Mouse (Mus musculus): ENCODE data around the gene Treh.

The Treh gene

DNA sequence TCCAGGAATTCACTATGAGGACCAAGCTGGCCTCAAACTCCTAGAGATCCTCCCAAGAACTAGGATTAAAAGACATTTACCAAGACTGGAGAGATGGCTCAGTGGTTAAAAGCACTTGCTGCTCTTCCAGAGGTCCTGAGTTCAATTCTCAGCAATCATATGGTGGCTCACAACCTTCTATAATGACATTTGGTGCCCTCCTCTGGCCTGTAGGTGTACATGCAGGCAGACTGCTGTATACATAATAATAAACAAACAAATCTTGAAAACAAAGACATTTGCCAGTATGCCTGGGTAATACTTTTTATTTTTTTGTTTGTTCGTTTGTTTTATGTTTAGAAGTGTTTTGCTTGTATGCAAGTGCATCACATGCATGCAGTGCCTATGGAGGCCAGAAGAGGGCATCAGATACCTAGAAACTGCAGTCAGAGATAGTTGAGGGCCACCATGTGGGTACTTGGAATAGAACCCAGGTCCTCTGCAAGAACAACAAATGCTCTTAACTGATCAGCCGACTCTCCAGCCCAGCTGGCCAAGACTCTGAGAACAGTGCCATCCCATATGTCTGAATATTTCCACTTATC lies 5.3 kb downstream of the Treh start:
- no peak for DNase-seq (ENCODE audit: low spot score)

DNA sequence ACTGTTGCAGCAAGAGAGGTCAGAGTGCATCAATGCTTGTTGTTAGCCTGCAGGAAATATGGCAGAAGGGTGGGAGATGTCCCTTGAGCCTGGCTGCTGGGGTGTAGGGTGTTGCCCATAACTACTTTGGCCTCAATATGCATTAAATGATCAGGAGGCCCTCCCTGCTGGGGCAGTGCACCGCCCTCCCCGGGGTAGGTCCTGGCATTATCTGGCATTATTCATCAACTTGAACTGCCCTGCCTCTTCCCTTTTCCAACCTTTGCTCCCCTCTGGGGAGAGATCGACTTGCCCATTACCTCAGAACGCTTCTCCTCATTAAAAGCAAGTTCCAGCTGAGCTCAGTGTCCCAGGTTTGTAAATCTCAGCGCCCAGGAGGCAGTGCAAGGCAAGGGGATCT lies 6.5 kb downstream of the Treh start:
- no peak for DNase-seq (ENCODE audit: low spot score)

DNA sequence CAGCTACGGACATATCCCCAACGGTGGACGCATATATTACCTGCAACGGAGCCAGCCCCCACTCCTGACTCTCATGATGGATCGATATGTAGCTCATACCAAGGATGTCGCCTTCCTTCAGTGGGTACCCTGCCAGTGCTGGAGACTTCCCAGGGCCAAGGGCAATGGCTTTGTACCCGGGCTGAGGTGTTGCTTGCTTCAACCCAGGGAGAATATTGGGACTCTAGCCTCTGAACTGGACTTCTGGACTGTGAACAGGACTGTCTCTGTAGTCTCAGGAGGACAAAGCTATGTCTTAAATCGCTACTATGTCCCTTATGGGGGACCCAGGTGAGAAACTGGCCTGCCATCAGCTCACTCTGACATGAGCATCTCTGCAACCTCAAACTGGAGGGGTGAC lies 10.0 kb downstream of the Treh start:
- DNase-seq (ENCODE audit: low spot score) = no peak

DNA sequence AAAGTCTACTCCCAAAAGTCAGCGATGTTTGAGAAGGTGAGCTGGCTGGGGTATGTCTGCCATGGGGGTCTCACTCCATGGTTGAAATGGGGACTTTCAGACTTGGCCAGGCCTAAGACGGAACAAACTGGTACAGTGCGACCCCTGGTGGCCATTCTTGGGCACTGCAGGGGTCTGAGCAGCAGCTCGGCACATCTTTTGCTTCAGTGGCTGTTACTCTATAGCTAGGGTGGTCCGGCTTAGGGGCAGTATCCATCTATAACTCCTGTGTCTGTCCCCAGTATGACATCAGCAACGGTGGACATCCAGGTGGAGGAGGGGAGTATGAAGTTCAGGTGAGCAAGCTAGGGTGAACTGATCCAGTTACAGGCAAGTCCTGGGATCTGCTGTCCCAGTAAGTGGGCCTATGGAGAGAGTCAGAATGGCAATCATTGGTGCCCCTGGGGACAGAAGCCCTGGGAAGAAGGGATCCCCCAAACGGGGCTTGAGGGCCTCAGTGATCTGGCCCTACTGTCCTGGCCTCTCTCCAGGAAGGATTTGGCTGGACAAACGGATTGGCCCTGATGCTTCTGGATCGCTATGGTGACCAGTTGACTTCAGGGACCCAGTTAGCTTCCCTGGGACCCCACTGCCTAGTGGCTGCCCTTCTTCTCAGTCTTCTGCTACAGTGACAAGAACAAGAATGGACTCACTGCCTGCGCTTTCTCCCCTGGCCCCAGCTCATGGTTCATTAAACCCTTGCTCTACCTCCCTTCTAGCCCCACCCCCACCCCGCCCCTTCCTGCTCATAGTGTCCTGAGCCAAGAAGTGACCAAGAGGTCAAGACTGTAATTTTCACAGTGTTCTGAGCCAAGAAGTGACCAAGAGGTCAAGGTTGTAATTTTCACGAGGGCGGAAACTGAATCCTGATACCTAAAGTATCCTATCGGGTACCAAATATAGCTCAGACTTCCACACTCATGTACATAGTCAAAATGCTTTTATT lies 12.6 kb downstream of the Treh start:
- DNase-seq (ENCODE audit: low spot score) = peak; percentile 53

DNA sequence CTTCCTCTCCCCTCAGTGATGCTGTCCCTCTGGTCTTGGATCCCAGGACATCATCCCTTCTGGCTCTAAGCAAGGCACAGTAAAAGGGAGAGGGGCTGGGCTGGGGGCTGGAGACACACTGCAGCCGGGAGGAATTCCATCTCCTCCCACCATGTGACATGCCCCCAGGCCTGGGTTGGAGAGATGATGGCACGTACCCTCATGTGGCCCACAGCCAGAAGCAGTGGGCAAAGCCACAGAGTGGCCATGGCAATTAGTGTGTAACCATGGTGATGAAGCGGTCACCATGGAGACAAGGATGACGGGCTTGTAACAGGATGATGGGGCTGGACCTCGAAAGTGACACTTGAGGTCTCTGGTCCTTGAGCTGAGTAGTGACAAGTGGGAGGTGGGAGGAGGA lies 13.6 kb downstream of the Treh start:
- no peak for DNase-seq (ENCODE audit: low spot score)

DNA sequence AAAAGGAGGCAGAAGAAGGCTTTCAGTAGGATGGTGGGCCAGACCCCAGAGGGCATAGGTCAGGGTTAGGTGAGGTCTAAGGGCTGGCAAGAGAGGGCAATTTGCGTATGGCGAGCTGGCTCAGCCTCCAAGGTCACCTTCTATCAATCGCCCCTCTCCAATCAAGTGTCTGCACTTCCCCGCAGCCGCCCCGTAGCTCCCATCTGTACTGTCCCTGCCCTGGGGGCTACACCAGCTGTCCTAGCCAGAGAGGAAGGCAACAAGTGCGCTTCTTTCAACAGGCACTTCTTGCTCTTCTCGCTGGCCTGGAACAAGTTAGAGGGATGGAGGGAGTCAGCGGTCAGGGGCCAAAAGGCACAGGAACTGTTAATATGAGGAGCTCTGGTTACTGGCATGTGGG lies 15.0 kb downstream of the Treh start:
- no peak for DNase-seq (ENCODE audit: low spot score)

DNA sequence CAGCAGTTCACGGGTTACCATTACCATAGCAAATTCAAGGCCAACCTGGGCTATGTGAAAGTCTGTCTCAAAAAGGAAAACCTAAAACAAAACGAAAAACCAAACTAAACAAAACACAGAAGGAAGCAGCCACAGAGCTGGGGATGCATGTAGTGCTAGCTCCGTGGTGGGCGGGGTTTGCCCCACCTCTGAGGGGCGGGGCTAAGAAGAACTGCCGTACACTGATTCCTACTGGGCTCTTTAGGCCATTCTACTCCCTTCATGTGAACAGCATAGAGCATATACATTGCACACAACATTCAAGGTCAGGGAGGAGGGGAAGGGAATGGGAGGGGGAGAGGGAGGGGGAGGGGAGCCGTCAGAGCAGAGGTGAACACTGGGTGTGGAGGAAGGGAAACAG lies 17.6 kb downstream of the Treh start:
- no peak for DNase-seq (ENCODE audit: low spot score)

DNA sequence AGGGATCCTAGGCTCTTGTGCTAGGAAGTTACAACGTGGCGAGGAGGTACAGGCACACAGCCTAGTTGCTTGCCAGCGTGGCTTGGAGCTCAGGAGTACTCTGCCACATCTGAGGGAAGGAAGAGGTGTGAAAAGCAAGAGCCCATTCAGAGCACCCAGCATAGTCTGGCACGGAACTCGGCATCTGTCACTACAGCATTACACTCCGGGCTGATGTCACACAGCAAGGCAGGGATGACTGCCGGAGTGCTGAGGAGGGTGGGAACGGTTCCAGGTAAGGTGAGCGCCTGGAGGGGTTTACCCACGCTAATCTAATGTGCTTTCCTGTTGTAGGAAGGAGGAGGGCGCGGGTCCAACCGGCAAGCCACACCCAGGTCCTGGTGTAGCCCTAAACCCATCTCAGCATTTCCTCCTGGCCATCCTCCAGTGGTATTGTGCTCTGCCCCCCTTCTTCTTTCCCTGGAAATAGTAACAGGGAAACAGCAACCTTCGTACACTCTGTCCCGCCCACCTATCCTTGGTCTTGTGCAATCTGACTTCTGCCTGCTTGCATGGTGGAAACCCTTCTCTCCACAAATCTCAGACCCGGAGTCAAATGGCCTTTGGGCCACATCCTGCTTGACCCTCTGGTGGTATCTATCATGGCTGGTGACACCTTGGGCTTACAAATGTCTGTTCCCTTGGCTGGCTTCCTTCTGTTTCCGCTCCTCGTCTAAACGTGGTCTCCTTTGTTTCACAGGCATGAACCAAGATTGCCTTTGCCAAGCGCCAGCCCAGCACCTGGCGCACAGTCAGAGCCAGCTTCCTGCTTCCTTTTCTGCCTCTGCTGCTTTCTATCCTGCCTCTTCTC lies 18.9 kb downstream of the Treh start:
- DNase-seq (ENCODE audit: low spot score) = no peak

DNA sequence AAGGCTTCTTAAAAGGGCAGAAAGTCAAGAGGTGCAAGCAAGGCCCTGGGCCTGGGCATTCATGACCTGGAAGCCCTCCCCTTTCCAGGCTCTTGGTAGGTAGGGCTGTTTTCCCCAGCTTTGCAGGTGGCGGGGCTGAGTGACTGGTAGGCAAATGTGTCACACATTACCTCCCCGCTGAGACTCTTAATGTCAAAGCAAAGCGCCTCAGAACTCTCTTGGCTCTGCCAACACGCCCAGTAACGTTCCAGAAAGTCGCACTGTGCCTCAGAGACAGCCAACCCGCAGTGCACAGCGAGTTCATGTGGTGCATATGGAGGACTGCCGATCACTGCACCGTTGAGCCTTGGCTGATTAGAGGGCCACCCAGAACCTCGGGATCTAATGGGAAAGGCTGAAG lies 20.0 kb downstream of the Treh start:
- DNase-seq (ENCODE audit: low spot score) = no peak

DNA sequence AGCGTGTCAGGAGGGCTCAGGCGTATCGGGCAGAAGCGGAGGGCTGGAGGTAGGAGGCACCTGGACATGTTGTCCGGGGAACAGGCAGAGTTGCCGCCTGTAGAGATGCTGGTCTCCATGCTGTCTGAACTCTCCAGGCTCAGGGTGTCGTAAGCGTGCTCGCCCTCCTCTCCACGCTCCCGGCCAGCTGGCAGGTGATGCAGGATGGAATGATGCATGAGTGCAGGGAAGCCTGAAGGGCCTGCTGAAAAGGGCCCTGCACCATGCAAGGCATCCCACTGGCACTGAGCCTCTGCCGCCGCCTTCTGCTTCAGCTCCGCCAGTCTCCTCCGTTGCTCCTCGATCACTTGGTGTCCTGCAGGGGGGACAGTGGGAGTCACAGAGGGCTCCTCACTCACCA lies 24.8 kb downstream of the Treh start:
- no peak for DNase-seq (ENCODE audit: low spot score)

DNA sequence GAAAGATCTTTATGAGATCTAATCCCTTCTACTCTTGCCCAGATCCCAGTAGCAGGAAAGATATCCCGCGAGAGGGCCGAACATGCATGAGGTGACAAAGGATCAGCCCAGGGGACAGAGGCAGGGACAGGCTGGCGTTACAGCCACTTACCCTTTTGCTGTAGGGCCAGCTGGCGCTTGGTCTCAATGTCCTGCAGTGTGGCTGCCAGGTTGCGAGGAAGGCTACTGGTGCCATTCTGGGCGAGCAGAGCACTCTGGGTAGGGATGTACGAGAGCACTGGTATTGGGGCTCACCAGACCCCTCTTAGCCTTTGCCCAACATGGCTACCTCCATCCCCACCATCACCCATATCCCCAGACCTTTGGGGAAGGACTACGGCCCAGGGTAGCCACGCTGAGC lies 26.2 kb downstream of the Treh start:
- DNase-seq (ENCODE audit: low spot score) = no peak

DNA sequence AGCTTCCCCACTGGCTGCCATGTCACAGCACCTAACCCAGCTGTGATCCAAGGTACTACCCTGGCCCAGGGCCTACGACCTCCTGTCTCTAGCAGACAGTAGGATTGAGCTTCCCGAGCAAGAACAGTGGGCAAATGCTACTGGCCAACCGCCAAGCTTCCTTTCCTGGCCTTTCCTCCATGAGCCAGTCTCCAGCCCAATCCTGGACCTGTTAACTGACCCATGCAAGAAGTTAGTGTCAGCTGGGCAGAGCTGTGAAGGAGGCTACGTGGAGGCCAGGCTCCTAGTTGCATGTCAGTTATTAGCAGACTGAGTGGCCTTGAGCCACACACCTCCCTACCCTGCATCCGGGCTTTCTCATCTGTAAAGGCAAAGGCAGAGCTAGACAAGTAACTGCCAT lies 26.7 kb downstream of the Treh start:
- no peak for DNase-seq (ENCODE audit: low spot score)

DNA sequence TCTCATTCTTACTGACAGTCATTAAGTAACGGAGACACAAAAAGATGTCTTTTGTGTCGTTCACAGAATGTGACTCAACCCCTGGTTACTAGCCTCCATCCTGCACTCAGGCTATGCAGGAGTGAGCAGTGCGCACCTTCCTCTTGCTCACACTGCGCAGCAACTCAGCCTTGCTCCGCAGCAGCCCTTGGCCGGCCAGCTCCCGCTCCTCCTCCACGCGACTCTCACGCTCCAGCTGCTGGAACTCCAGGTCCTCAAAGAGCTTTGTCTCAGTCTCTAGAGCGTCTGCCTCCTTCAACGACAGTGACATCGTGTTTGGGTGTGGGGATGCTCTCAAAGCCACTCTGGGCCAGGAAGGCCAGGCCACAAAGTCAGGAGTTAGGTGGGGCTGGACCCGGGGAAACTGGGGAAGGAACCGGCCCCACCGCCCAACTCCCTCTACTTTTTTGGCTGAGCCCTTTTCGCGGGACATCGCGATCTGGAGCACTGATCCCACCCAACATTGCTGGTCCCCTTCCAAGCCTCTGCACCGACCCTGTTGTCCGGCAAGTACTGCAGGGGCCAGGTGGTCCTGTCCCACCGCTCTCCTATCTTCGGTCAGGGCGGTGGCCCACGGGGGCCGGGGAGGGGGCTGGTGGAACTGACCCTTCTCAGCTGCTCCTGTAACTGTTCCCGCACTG lies 34.9 kb downstream of the Treh start:
- DNase-seq (ENCODE audit: low spot score) = no peak

DNA sequence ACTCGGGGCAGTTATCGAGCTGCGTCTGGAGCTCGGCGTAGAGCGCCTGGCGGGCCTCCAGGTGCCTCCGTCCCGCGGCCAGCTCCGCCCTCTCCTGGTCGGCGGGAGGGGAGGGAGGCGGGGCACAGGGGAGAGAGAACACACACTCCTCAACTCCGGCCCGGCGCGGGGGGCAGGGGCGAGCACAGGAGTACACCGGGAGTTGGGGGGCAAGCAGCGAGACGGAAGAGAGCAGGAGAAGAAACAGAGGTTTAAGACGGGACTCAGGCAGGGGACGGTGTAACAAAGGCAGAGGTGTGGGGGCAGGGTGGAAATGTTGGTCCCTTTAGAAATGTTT lies 35.4 kb downstream of the Treh start:
- DNase-seq (ENCODE audit: low spot score) = peak; percentile 71

DNA sequence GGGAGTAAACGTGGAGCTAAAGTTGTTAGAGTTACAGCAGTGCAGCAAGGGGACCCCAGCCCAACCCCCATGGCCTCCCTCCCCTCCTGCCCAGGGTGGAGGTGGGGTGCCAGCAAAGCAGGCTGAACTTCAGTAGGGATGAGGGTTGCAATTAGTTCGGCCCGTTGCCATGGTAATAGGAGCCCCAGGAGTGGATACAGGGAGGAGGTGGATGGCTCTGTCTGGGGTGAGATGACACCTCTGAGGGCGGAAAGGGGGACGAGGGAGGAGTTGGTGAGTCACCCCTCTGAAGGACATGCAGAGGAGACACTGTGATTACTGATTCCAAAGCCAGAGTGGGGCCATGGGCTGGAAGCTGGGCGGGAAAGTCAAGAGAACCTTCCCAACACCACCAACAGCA lies 35.9 kb downstream of the Treh start:
- DNase-seq (ENCODE audit: low spot score) = no peak

DNA sequence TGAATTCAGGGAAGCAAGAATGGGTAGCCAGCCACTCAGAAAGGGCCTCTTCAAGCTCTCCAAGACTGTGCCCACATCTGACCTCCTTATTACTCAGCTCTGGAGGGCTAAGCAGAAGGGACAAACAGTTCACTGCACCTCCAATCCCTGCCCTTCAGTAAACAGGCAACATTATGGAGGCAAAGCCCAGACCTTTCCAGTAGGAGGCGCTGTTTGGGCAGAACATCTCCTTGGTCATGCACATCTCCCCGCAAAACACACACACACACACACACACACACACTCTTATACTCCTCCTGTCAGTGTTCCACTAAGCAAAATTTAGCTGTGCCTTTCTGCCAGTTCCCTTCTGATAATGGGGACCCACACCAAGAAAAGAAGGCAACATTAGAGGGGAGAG lies 36.6 kb downstream of the Treh start:
- DNase-seq (ENCODE audit: low spot score) = no peak

DNA sequence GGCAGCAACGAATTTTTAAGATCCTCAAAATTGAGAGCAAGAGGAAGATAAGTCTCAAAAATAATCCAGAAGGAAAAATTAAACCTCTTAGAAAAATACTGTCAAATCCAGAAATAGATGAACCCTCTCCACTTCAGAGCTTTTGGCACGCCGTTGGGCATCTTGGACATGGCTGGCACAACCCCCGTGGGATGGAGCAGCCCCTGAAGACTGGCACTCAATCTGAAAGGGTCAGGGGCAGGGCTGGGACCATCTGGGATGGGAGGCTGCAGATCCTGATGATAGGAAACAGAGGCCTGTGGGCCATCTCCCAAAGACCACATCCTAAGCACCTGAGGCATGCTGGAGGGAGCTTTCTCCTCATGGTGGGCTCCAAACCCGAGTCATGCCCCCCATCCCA lies 37.2 kb downstream of the Treh start:
- no peak for DNase-seq (ENCODE audit: low spot score)

DNA sequence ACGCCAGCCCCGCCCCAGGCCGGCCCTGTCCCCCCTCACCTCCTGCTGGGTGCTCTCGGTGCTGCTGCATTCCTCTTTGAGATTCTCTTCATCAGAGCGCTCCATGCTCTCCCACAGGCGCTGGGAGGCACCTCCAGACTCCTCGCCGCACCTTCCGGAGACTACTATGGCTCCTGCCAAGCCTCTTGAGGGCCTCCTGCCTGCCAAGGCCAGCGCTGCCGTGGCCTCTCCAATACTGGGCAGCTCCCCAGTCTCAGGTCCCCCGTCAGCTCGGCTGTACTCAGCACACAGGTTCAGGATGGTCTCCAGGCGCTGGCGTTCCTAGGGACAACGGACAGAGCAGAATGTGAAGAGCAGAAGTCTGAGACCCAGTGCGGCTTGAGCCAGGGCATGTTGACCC lies 38.6 kb downstream of the Treh start:
- DNase-seq (ENCODE audit: low spot score) = no peak

DNA sequence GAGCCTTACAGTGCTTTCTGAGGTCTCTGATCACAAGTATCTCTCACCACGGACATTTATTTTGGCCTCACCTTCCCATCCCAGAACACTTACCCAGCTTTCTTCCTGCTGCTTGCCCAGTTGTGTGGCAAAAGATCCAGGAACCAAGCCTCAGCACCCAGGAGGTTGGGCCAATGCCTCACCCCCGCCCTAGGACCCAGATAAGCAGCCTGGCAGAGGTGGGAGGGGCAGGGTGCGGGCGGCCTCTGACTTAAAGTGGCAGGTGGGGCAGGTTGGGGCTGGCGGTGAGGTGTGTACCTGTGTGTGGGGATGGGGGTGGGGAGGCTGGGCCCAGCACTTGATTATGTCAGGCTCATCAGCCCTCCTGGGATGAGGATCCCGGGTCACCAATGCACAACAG lies 40.0 kb downstream of the Treh start:
- no peak for DNase-seq (ENCODE audit: low spot score)

DNA sequence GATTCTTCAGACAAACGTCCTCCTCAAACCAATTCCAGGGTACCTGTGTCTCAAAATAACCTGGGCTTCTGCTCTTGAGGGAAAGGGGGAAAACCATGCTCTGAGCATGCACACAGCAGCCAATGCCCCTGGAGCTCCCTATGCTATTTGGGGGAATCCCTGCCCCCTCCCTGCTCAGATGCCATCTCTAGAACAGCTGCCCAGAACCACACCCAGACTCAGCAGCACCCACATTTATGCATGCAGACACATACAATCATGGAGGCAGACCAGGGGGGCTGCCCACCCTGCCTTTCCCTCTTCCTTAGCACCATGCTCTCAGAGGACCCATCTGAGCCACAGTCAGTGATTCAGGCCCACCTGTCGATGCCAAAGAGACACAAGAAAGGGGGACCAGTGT lies 40.5 kb downstream of the Treh start:
- no peak for DNase-seq (ENCODE audit: low spot score)

DNA sequence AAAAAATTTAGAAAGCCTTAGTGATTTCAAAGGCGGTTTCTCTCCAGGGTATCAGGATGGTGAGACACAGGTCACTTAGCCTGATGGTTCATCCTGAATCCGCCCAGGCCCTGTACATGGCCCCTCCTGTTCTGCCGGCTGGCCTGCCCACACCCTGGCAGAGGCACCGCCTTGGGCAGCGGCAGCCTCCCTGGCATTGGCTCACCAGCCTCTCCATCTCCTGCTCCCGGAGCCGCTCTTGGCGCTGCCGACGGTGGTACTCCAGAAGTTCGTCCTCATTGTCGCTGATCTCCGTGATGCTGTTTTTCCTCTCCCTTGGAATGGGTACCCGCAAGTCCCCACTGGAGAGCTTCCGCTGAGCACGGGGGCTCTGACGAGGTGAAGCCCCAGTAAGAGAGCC lies 42.1 kb downstream of the Treh start:
- DNase-seq (ENCODE audit: low spot score) = no peak

DNA sequence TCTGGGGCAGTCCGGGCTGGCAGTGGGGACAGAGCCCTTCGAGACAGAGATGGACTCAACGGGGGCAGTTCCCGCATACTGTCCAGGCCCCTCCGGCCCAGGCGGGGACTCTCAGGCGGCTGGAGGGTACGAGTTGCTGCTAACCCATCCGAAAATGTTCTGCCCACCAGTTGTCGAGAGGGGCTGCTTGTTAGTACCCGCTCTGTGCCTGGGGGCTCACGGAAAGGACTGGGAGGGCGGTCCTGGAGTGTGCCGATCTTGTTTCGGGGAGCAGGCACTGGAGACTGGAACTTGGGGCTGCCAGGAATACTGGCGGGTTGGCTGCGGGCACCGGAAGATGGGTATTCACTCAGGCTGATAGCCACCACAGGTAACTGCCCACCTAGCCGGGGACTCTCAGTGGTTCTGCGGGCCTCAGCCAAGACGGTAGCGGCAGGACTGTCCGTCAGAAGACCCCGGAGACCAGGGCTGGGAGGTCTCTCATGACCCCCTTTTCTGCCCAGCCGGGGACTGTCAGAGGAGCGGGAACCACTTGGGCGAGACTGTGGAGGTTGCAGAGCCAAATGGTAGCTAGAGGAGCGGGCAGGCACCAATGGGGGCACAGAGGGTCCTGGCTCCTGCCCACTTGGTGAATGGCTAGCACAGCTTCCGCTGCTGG lies 42.8 kb downstream of the Treh start:
- no peak for DNase-seq (ENCODE audit: low spot score)

Measured in ovary, postnatal 10 days (tissue).